Mouse (Mus musculus) liver, embryonic 14.5 days (tissue): Measurements from ENCODE around the gene Gabra5. TPM values are rescaled to one million over a fixed set of nuclear protein-coding genes. Genes with fewer than 3 reads are reported as not detected.

Source experiments
- ATAC-seq: fragments of 200-750 bp; cut with Nextera tagmentation; 2 replicates; pipeline ENCODE4 v1.8.0; 2017; ENCODE audit warnings: moderate number of reproducible peaks, mild to moderate bottlenecking, moderate library complexity; ENCODE audit not compliant: insufficient read depth
- DNase-seq, 3 experiments: peaks; one replicate each; pipeline ENCODE4 v3.0.0-alpha.2; 2012 to 2013; ENCODE audit warnings: low read depth in 3 of 3, low spot score in 3 of 3
- H3K27ac ChIP-seq: fragments of 300-500 bp; sonication (generic); 2 replicates; pipeline ENCODE4 v1.5.1; 2014; ENCODE audit warnings: moderate library complexity, mild to moderate bottlenecking, control low read depth, inconsistent platforms
- H3K27me3 ChIP-seq: fragments of 300-500 bp; sonication (generic); 2 replicates; pipeline ENCODE4 v1.6.1; 2014; ENCODE audit warnings: mild to moderate bottlenecking, low read length, moderate library complexity; ENCODE audit not compliant: control insufficient read depth, insufficient read depth
- H3K36me3 ChIP-seq: fragments of 300-500 bp; sonication (generic); replicated peaks from 2 replicates; pipeline ENCODE4 v1.6.1; 2014; ENCODE audit warnings: low read depth; ENCODE audit not compliant: control insufficient read depth, insufficient read depth
- H3K4me1 ChIP-seq, 2 experiments: fragments of 200-500 bp in 1 of 2; fragments of 300-500 bp in 1 of 2; sonication (generic) in 1 of 2; replicated peaks; 2 replicates each; pipeline ENCODE4 v1.6.1; 2012 to 2014; ENCODE audit warnings: antibody characterized with exemption in 1 of 2, inconsistent platforms in 1 of 2, low read length in 1 of 2; ENCODE audit not compliant: control insufficient read depth in 2 of 2, insufficient read depth in 2 of 2
- H3K4me2 ChIP-seq: fragments of 300-500 bp; sonication (generic); 2 replicates; pipeline ENCODE4 v1.6.1; 2014; ENCODE audit warnings: low read depth, mild to moderate bottlenecking, control low read depth, moderate library complexity
- H3K4me3 ChIP-seq, 2 experiments: fragments of 200-500 bp in 1 of 2; fragments of 300-500 bp in 1 of 2; sonication (generic) in 1 of 2; 2 replicates each; pipeline ENCODE4 v1.5.1; 2012 to 2014; ENCODE audit warnings: low read depth in 2 of 2, low read length in 2 of 2, mild to moderate bottlenecking in 2 of 2, control low read depth in 1 of 2, inconsistent platforms in 1 of 2, moderate library complexity in 1 of 2; ENCODE audit not compliant: insufficient read depth in 1 of 2
- H3K9ac ChIP-seq: fragments of 300-500 bp; sonication (generic); replicated peaks from 2 replicates; pipeline ENCODE4 v1.6.1; 2014; ENCODE audit warnings: mild to moderate bottlenecking, control low read depth, moderate library complexity
- H3K9me3 ChIP-seq: fragments of 300-500 bp; sonication (generic); 2 replicates; pipeline ENCODE4 v1.6.1; 2016; ENCODE audit warnings: low read length, mixed read lengths; ENCODE audit not compliant: control insufficient read depth
- CTCF ChIP-seq: IDR thresholded peaks from 2 replicates; pipeline ENCODE4 v1.5.1; 2016; ENCODE audit warnings: antibody characterized with exemption, low read depth, control low read depth
- EP300 ChIP-seq: IDR thresholded peaks from 2 replicates; pipeline ENCODE4 v1.6.1; 2016; ENCODE audit warnings: antibody characterized with exemption, low read depth
- WGBS: fragments of 180-500 bp; shearing (Covaris S2); extraction: QIAGEN DNeasy Blood & Tissue Kit; methylation state at CpG from one replicate; pipeline ENCODE4 v1.1.7; 2014; ENCODE audit not compliant: insufficient replicate concordance; 5-methylcytosine and 5-hydroxymethylcytosine counted together
- polyA plus RNA-seq, 2 experiments: library from polyadenylated mRNA; depleted of rRNA in 1 of 2; stranded (reverse) in 1 of 2; unstranded in 1 of 2; fragments of >200 nt; fragmentation: Nextera tagmentation in 1 of 2; extraction: Ambion mirVana in 1 of 2; gene quantifications; 2 replicates each; pipeline versions ENCODE4 v1.2.1 to v1.2.3; 2012 to 2014

Gabra5 gene
- polyA plus RNA-seq (2012; rRNA removed): 0.03 TPM in 1 of 2 replicates, not detected in the other
- polyA plus RNA-seq (2014; fragmentation: Nextera tagmentation; extraction: Ambion mirVana): not detected in 2 replicates

DNA sequence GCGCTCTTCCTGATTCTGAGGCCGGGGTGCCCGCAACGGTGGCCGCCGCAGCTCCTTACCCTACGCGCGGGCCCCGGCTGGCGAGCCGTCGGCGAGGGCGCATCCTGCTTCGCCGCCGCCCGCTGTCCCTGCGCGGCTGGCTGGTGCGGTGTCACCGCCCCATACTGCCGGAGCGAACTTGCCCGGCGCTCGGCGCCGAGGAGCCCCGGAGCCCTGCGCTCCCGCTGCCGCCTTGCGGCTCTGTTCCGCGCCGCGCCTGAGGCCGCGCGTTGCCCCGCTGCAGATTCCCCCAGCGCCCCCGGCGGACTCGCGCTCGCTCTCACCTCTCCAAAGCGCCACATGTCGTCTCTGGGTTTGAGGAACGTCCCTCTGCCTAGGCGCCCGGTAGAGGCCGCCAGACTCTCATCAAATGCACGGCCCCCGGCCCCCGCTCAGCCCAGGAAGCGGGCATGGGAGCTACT, at the start of gene Gabra5:
Gene Gabra5, minus strand, starts transcription at position 379 of the 461 bp plus-strand sequence.
- H3K4me3 ChIP-seq: no peak within 1 kb of the TSS
- no peak within 1 kb of the TSS for H3K4me2 ChIP-seq
- no peak for TF ChIP-seq CTCF
- TF ChIP-seq EP300: no peak
- H3K27ac ChIP-seq: no peak within 1 kb of the TSS
- DNase-seq (no peak), ATAC-seq (no peak)
- no peak within 1 kb of the TSS for H3K9ac ChIP-seq
- peaks cover 26% of the 10 kb centered on the region for H3K27me3 ChIP-seq
- H3K36me3 ChIP-seq: no peaks in the 10 kb centered on the region
- H3K4me1 ChIP-seq: no peaks in the 10 kb centered on the region
- no peaks in the 10 kb centered on the region for H3K9me3 ChIP-seq
- under 1% methylated on average over 59 of the region's 59 CpGs for WGBS

DNA sequence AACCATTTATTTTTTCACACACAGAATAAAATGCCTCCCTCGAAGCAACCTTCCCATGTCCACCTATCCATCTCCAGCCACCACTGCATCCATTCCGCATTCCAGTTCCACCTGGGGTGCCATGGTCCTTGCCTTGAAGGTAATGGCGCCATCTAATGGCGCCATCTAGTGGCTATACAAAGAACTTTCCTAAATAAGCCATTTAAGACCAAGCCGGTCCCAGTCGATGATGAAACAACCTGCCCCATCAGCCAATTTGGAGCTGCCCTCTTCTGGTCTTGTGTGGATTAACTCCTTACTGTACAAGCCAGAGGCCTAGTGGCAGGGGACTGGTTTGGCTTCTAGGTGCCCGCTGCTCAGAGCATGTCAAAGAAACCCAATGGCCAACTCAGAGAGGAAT, 28.7 kb upstream of the Gabra5 start:
- Histone ChIP-seq H3K27me3 (no peaks in the 10 kb centered on the region), H3K9me3 (no peaks in the 10 kb centered on the region), H3K36me3 (no peaks in the 10 kb centered on the region), H3K27ac (no peak overlapping the region), H3K4me3 (no peak overlapping the region), H3K4me2 (no peak overlapping the region), H3K9ac (no peak overlapping the region), H3K4me1 (no peaks in the 10 kb centered on the region)
- no peak for TF ChIP-seq EP300
- TF ChIP-seq CTCF: peak; percentile 70
- 15% methylated on average over 7 of the region's 7 CpGs for WGBS
- ATAC-seq (no peak), DNase-seq (no peak)

DNA sequence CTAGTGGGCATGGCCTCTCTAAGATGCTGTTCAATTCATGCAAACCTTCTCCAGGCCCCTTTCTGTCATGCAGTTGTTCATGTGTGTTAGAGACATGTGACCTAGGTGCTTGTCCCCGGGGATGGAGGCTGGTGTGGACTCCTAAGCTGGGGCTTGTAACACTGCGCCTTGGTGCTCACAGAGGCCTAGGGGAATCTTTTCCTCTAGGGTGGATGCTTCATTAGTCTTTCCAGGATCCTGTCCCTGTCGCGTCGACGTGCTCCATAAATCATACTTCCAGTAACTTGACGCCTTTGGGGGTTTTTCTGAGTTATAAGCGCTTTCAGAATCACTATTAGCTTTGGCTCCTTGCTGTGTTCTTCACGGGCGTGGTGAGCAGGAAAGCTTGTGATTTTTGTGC, 22.8 kb upstream of the Gabra5 start:
- TF ChIP-seq EP300: no peak
- TF ChIP-seq CTCF: no peak
- ATAC-seq (no peak), DNase-seq (no peak)
- no peaks in the 10 kb centered on the region for H3K27me3 ChIP-seq
- no peak overlapping the region for H3K4me3 ChIP-seq
- 62% methylated on average over 10 of the region's 10 CpGs for WGBS
- no peak overlapping the region for H3K9ac ChIP-seq
- H3K9me3 ChIP-seq: no peaks in the 10 kb centered on the region
- no peaks in the 10 kb centered on the region for H3K4me1 ChIP-seq
- no peaks in the 10 kb centered on the region for H3K36me3 ChIP-seq
- no peak overlapping the region for H3K4me2 ChIP-seq
- H3K27ac ChIP-seq: no peak overlapping the region

DNA sequence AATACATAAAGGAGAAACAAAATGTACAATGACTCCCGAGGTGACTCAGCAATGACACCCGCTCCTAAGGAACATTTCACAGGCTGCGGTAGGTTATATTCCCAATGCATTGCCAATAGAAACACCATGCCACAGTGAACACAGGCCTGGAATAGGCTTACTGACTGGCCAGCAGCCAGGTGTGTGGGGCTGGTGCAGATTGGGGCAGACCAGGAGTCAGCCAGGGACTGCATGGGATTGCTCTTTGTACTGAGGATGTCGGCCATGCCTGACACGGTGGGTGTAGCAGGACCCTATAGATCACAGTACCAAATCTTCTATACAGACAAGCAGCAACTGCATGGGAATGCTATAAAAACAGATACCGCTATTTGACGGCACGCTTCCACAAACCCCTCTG, 20.1 kb upstream of the Gabra5 start:
- ATAC-seq (no peak), DNase-seq (no peak)
- Histone ChIP-seq H3K9me3 (no peaks in the 10 kb centered on the region), H3K27me3 (no peaks in the 10 kb centered on the region), H3K27ac (no peak overlapping the region), H3K36me3 (no peaks in the 10 kb centered on the region), H3K4me2 (no peak overlapping the region), H3K4me1 (no peaks in the 10 kb centered on the region), H3K4me3 (no peak overlapping the region), H3K9ac (no peak overlapping the region)
- 77% methylated on average over 8 of the region's 8 CpGs for WGBS
- TF ChIP-seq EP300 (no peak), CTCF (no peak)

DNA sequence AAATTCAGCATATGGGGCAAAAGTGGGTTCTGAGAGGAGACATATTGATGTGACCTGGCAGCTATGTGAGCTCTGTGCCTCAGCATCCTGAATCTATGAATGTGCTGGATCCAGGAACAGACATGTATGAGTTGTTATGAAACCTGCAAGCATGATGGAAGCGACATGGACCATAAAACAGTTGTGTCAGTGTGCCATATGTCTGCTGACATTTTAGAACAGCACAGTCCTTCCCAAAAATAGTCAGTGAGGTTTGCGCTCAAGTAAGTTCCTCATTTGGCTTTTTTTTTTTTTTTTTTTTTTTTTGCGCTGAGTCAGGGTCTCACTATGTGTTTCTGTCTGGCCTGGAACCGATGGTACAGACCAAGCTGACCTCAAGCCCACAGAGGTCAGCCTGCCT, 19.6 kb upstream of the Gabra5 start:
- Histone ChIP-seq H3K4me2 (no peak overlapping the region), H3K27ac (no peak overlapping the region), H3K27me3 (no peaks in the 10 kb centered on the region), H3K9me3 (no peaks in the 10 kb centered on the region), H3K36me3 (no peaks in the 10 kb centered on the region), H3K4me3 (no peak overlapping the region), H3K9ac (no peak overlapping the region), H3K4me1 (no peaks in the 10 kb centered on the region)
- no peak for DNase-seq
- TF ChIP-seq EP300: no peak
- no peak for TF ChIP-seq CTCF
- no peak for ATAC-seq
- WGBS: 22% methylated on average over 4 of the region's 4 CpGs
